Mouse (Mus musculus) limb, embryonic 15.5 days (tissue): ENCODE data around the gene Lhx3. TPM values are rescaled to one million over a fixed set of nuclear protein-coding genes. Genes with fewer than 3 reads are reported as not detected.

Experiments
- ATAC-seq: fragments of 200-750 bp; cut with Nextera tagmentation; 2 replicates; pipeline ENCODE4 v1.8.0; 2017; ENCODE audit warnings: low read depth, moderate TSS enrichment; ENCODE audit not compliant: insufficient number of reproducible peaks, low FRiP score, low TSS enrichment
- H3K27ac ChIP-seq: fragments of 300-500 bp; sonication (generic); 2 replicates; pipeline ENCODE4 v1.5.1; 2015; ENCODE audit warnings: moderate library complexity, mild to moderate bottlenecking, inconsistent platforms
- H3K27me3 ChIP-seq: fragments of 300-500 bp; sonication (generic); 2 replicates; pipeline ENCODE4 v1.6.1; 2015; ENCODE audit warnings: inconsistent platforms
- H3K36me3 ChIP-seq: fragments of 300-500 bp; sonication (generic); 2 replicates; pipeline ENCODE4 v1.6.1; 2015; ENCODE audit warnings: inconsistent platforms
- H3K4me1 ChIP-seq: fragments of 300-500 bp; sonication (generic); 2 replicates; pipeline ENCODE4 v1.6.1; 2015; ENCODE audit warnings: inconsistent platforms
- H3K4me2 ChIP-seq: fragments of 300-500 bp; sonication (generic); 2 replicates; pipeline ENCODE4 v1.6.1; 2015; ENCODE audit warnings: mild to moderate bottlenecking, inconsistent platforms
- H3K4me3 ChIP-seq: fragments of 300-500 bp; sonication (generic); 2 replicates; pipeline ENCODE4 v1.5.1; 2015; ENCODE audit warnings: mild to moderate bottlenecking, inconsistent platforms
- H3K9ac ChIP-seq: fragments of 300-500 bp; sonication (generic); 2 replicates; pipeline ENCODE4 v1.6.1; 2015; ENCODE audit warnings: inconsistent platforms
- H3K9me3 ChIP-seq: fragments of 300-500 bp; sonication (generic); 2 replicates; pipeline ENCODE4 v1.6.1; 2016; ENCODE audit warnings: inconsistent platforms
- WGBS: fragments of 180-500 bp; shearing (Covaris S2); methylation state at CpG from one replicate; pipeline ENCODE4 v1.1.7; 2015; 5-methylcytosine and 5-hydroxymethylcytosine counted together
- polyA plus RNA-seq: library from polyadenylated mRNA; unstranded; fragments of >200 nt; fragmentation: Nextera tagmentation; extraction: Ambion mirVana; gene quantifications from 2 replicates; pipeline ENCODE4 v1.2.1, GENCODE M21; 2015

Gene Lhx3
- polyA plus RNA-seq, 1 experiment from 2014 or later = not detected

- Histone ChIP-seq H3K9me3 (no peaks in the 10 kb centered on the region), H3K9ac (no peak overlapping the region), H3K27me3 (peaks cover 99% of the 10 kb centered on the region), H3K4me2 (0 out of 2 replicates have a peak overlapping the region, but pooled peaks have one; percentile 1), H3K4me3 (no peak overlapping the region), H3K4me1 (peaks cover 20% of the 10 kb centered on the region), H3K27ac (no peak overlapping the region), H3K36me3 (no peaks in the 10 kb centered on the region)
- no peak for ATAC-seq
- WGBS = 0% methylated on average over 10 of the region's 10 CpGs
Observed at GRCm38 (mm10) chr2:26198488-26198887, 9.6 kb downstream of the Lhx3 start.

GRCm38 (mm10) chr2:26194552-26195339 lies 13.3 kb downstream of the Lhx3 start:
- Histone ChIP-seq H3K27me3 (peaks cover 95% of the 10 kb centered on the region), H3K4me3 (no peak overlapping the region), H3K4me1 (peaks cover 10% of the 10 kb centered on the region), H3K9ac (no peak overlapping the region), H3K4me2 (no peak overlapping the region), H3K36me3 (no peaks in the 10 kb centered on the region), H3K27ac (no peak overlapping the region), H3K9me3 (no peaks in the 10 kb centered on the region)
- no peak for ATAC-seq
- WGBS = 34% methylated on average over 7 of the region's 7 CpGs

GRCm38 (mm10) chr2:26188517-26188916 lies 19.6 kb downstream of the Lhx3 start:
- peaks cover 7% of the 10 kb centered on the region; the same call in 1 of the 2 replicates for H3K4me1 ChIP-seq
- 77% methylated on average over 5 of the region's 5 CpGs for WGBS
- H3K27me3 ChIP-seq = peaks cover 58% of the 10 kb centered on the region
- H3K9me3 ChIP-seq = no peaks in the 10 kb centered on the region
- H3K4me3 ChIP-seq = no peak overlapping the region
- no peaks in the 10 kb centered on the region for H3K36me3 ChIP-seq
- H3K9ac ChIP-seq = no peak overlapping the region
- no peak overlapping the region for H3K27ac ChIP-seq
- H3K4me2 ChIP-seq = no peak overlapping the region
- ATAC-seq = no peak

- peaks cover 7% of the 10 kb centered on the region; the same call in 1 of the 2 replicates for H3K4me1 ChIP-seq
- H3K27ac ChIP-seq = no peak overlapping the region
- peaks cover 32% of the 10 kb centered on the region for H3K27me3 ChIP-seq
- 44% methylated on average over 3 of the region's 3 CpGs for WGBS
- no peak overlapping the region for H3K4me2 ChIP-seq
- H3K9ac ChIP-seq = no peak overlapping the region
- H3K4me3 ChIP-seq = no peak overlapping the region
- no peak for ATAC-seq
- no peaks in the 10 kb centered on the region for H3K9me3 ChIP-seq
- no peaks in the 10 kb centered on the region for H3K36me3 ChIP-seq
Observed at GRCm38 (mm10) chr2:26184352-26184751, 23.7 kb downstream of the Lhx3 start.

GRCm38 (mm10) chr2:26182646-26183045 lies 25.4 kb downstream of the Lhx3 start:
- Histone ChIP-seq H3K9ac (no peak overlapping the region), H3K36me3 (no peaks in the 10 kb centered on the region), H3K9me3 (no peaks in the 10 kb centered on the region), H3K27me3 (peaks cover 22% of the 10 kb centered on the region), H3K27ac (no peak overlapping the region), H3K4me2 (no peak overlapping the region), H3K4me3 (no peak overlapping the region), H3K4me1 (peaks cover 2% of the 10 kb centered on the region; the same call in 1 of the 2 replicates)
- ATAC-seq = no peak
- 20% methylated on average over 6 of the region's 6 CpGs for WGBS

DNA sequence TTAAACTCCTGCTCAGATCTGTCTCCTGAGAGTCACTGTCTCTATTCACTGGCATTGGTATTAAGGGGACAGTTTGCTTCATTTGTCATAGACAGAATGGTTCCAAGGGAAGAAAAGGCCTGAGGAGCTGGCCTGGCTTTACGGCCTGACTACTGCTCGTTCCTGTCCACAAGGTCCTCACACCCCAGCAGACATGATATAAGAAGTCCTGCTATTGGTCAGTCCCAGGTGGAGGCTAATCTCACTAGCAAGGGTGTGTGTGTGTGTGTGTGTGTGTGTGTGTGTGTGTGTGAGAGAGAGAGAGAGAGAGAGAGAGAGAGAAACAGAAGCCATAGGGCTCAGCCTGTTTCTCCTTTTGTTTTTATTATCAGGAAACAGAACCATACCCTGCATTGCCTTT lies 30.9 kb downstream of the Lhx3 start:
- peaks cover 15% of the 10 kb centered on the region for H3K27me3 ChIP-seq
- WGBS = 45% methylated on average over 2 of the region's 2 CpGs
- H3K9ac ChIP-seq = no peak overlapping the region
- H3K27ac ChIP-seq = no peak overlapping the region
- ATAC-seq = no peak
- no peak overlapping the region for H3K4me3 ChIP-seq
- no peaks in the 10 kb centered on the region for H3K4me1 ChIP-seq
- no peaks in the 10 kb centered on the region for H3K36me3 ChIP-seq
- no peak overlapping the region for H3K4me2 ChIP-seq
- no peaks in the 10 kb centered on the region for H3K9me3 ChIP-seq

GRCm38 (mm10) chr2:26176731-26177130 lies 31.4 kb downstream of the Lhx3 start:
- no peaks in the 10 kb centered on the region for H3K36me3 ChIP-seq
- no peak for ATAC-seq
- H3K4me1 ChIP-seq = no peaks in the 10 kb centered on the region
- H3K27me3 ChIP-seq = peaks cover 13% of the 10 kb centered on the region; the same call in 1 of the 2 replicates
- H3K4me2 ChIP-seq = no peak overlapping the region
- H3K27ac ChIP-seq = no peak overlapping the region
- H3K4me3 ChIP-seq = no peak overlapping the region
- 56% methylated on average over 5 of the region's 5 CpGs for WGBS
- H3K9ac ChIP-seq = no peak overlapping the region
- no peaks in the 10 kb centered on the region for H3K9me3 ChIP-seq

GRCm38 (mm10) chr2:26175191-26175590 lies 32.9 kb downstream of the Lhx3 start:
- H3K9ac ChIP-seq = no peak overlapping the region
- peaks cover 13% of the 10 kb centered on the region; the same call in 1 of the 2 replicates for H3K27me3 ChIP-seq
- WGBS = 3% methylated on average over 4 of the region's 4 CpGs
- H3K4me1 ChIP-seq = no peaks in the 10 kb centered on the region
- H3K4me3 ChIP-seq = no peak overlapping the region
- no peaks in the 10 kb centered on the region for H3K36me3 ChIP-seq
- ATAC-seq = no peak
- H3K27ac ChIP-seq = no peak overlapping the region
- H3K4me2 ChIP-seq = no peak overlapping the region
- no peaks in the 10 kb centered on the region for H3K9me3 ChIP-seq

- H3K4me3 ChIP-seq = no peak overlapping the region
- H3K4me1 ChIP-seq = no peaks in the 10 kb centered on the region
- H3K27ac ChIP-seq = no peak overlapping the region
- H3K27me3 ChIP-seq = peaks cover 15% of the 10 kb centered on the region; the same call in 1 of the 2 replicates
- H3K4me2 ChIP-seq = no peak overlapping the region
- no peak overlapping the region for H3K9ac ChIP-seq
- 84% methylated on average over 2 of the region's 2 CpGs for WGBS
- no peak for ATAC-seq
- no peaks in the 10 kb centered on the region for H3K36me3 ChIP-seq
- H3K9me3 ChIP-seq = no peaks in the 10 kb centered on the region
Observed at GRCm38 (mm10) chr2:26172166-26172565, 35.9 kb downstream of the Lhx3 start.

- 33% methylated on average over 2 of the region's 2 CpGs for WGBS
- no peak overlapping the region for H3K27ac ChIP-seq
- H3K4me2 ChIP-seq = no peak overlapping the region
- H3K9ac ChIP-seq = no peak overlapping the region
- H3K27me3 ChIP-seq = peaks cover 4% of the 10 kb centered on the region; the same call in 1 of the 2 replicates
- H3K36me3 ChIP-seq = no peaks in the 10 kb centered on the region
- ATAC-seq = no peak
- no peaks in the 10 kb centered on the region for H3K9me3 ChIP-seq
- H3K4me1 ChIP-seq = no peaks in the 10 kb centered on the region
- no peak overlapping the region for H3K4me3 ChIP-seq
Observed at GRCm38 (mm10) chr2:26170376-26170775, 37.7 kb downstream of the Lhx3 start.

DNA sequence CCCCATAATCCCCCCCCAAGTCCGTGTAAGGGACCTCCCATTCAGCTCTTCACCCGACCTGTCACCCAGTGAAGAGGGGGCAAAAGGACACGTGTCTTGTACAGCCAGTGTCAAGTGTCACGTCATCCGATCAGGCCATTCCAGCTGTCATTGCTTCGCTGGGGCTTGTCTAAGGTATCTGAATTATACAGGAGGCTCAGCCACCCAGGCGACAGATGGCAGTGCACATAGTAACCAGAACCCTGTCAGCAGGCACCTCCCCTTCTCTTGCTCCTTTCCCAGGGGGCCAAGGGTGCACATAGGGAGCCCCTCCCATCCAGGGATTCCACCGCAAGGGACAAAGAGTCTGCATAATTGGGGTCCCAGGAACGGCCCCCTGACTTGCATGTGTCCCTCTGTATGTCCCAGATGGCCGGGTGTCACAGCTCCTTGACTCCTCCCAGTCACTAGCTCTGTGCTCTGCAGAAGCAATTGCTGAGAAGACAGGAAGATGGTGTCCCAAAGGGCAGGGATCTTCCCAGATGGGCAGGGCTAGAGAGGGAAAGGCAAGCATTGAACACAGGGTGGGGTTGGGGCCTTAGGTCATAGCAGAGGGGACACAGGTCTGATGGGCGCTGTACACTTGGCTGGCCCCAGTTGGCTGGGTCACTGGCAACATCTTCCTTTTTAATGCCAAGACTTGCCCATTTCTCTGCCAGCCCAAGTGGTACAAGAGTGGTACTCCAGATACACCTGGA lies 39.1 kb downstream of the Lhx3 start:
- H3K27me3 ChIP-seq = peaks cover 2% of the 10 kb centered on the region; the same call in 1 of the 2 replicates
- 27% methylated on average over 11 of the region's 11 CpGs for WGBS
- no peaks in the 10 kb centered on the region for H3K9me3 ChIP-seq
- ATAC-seq = peak; percentile 35; the same call in 1 of the 2 replicates
- no peaks in the 10 kb centered on the region for H3K36me3 ChIP-seq
- H3K4me2 ChIP-seq = no peak overlapping the region
- H3K9ac ChIP-seq = no peak overlapping the region
- no peak overlapping the region for H3K4me3 ChIP-seq
- H3K4me1 ChIP-seq = no peaks in the 10 kb centered on the region
- H3K27ac ChIP-seq = no peak overlapping the region

GRCm38 (mm10) chr2:26166890-26167289 lies 41.2 kb downstream of the Lhx3 start:
- Histone ChIP-seq H3K27ac (no peak overlapping the region), H3K27me3 (peaks cover 2% of the 10 kb centered on the region; the same call in 1 of the 2 replicates), H3K36me3 (no peaks in the 10 kb centered on the region), H3K9ac (no peak overlapping the region), H3K9me3 (no peaks in the 10 kb centered on the region), H3K4me1 (no peaks in the 10 kb centered on the region), H3K4me3 (no peak overlapping the region), H3K4me2 (no peak overlapping the region)
- WGBS = 60% methylated on average over 3 of the region's 3 CpGs
- ATAC-seq = no peak
